Mouse (Mus musculus) adrenal gland (tissue): ENCODE measurements at regions not wholly inside any gene's neighbourhood (a gene's known extent, or its start where the extent isn't known, plus 50 kb on each side); places are given as distances from the start of the nearest gene placed in this dataset.

Experiments used
- intact Hi-C: fragments of 180-260 bp; cut with DNase I; formaldehyde crosslinking; loops from one replicate; pipeline ENCODE4 v1.15.1; 2025

DNA sequence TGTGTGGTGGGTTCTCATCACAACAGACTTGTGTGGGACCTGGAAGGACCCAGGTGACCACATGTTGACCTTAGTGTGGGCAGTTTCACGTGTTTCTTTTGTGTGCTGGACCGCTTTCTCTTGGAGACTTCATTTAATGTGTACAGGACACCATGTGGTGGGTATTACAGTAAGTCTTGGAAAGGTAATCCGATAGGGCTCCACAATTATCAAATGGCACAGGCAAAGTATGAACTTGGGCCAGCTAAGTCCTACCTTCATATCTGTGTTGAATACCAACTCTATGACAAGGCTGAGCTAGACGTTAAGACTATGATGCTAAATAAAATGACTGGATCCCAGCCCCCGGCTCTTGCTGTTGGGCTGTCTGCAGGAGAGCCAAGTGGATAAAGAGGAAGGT is 173.5 kb downstream of the 1500009L16Rik start:
- intact Hi-C loops = no loop called here

DNA sequence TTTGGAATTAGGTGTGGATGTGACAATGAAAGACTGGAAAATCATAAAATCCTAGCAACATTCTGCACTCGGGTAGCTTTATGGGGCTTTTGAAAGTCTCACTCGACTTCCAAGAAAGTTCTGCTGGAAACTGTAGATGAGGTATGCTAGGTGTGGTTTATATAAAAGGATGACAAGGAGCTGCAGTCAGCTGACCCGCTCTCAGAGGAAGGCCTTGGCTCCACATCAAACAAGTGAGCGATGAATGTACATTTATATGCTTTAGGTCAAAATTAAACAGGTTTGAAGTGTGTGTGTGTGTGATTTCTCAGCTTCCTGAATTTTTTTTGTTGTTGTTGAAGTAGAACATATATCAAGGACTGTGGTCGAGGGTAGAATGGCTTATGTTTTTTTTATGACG is 174.9 kb downstream of the 1500009L16Rik start:
- intact Hi-C loops = no loop called here

DNA sequence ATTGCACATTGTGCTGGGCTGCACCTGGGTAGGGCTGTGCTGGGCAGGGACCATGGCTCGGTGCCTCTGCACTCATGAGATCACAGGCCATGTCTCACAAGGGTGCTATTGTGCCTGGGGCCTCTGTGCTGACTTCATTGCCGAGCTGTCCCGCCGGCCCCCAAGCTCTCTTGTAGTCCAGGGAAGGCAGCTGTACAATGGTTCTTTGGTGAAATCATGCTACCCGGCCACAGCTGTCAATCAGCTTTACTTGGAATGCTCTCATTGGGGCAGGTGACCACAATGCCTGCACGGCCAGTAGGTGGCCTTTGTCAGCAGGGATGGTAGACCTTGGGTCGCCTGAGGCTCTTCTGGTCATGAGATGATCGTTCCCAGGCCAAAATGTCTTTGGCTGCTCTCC is 184.1 kb downstream of the 1500009L16Rik start:
- intact Hi-C loops = no loop called here

DNA sequence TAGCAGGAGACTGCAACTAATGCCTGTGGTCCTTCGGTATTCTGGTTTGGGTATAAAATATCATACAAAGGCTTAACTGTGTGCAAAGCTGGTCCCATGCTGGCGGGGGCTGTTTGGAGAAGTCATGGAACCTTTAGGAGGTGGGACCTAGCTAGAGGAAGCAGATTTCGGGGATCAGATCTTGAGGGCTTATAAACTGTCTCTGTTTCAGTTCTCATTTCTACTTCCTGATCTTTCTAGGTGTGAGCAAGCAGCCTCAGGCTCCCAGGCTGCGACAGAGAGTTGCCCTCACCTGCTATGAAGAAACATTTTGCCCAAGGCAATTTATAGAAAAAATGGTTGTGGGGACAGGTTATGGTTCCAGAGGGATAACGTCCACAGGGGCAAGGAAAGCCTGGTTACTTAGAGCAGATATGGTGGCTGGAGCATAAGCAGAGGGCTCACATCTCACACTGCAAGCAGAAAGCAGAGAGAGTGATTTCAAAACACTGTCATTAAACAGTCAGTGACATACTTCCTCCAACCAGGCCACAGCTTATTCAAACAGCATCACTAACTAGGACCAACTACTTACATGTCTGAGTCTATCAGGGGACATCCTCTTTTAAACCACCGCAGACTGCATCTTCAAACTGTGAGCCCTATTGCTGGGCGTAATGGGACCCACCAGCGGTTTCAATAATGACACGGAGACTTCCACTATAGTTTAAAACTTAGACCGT is 188.1 kb downstream of the 1500009L16Rik start:
- intact Hi-C loops = no loop called here

DNA sequence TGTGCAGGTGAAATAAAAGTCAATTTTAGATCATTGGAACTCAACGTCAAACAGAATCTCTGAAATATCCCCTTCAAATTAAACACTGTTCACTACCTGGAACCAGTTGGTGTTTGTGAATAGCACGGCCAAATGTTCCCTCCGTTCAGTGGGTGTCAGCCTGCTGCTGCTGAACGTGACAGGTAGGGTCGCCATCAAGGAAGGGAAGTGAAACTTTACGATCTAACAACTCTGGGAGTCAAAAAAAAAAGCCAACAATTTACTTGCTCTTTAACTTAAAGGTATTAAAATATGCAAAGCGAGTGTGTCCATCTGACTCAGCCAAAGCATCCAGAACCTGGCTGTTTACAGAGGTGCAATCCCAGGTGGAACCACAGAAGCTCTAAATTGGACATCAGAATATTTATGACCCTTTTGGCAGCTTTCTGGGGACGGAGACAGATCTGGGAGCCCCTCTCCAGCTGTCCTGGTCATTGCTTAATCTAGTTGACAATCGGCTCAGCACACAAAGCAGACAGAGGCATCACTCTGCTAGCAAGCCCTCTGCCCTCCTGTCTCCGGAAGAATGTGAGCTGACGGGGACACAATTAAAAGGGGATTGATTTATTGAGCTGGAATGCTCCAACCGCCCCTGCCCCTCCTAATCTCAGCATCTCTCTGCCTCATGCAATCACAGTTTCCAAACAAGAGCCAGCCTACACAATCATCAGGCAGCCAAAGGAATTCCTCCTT is 191.9 kb downstream of the 1500009L16Rik start:
- intact Hi-C loops = no loop called here

DNA sequence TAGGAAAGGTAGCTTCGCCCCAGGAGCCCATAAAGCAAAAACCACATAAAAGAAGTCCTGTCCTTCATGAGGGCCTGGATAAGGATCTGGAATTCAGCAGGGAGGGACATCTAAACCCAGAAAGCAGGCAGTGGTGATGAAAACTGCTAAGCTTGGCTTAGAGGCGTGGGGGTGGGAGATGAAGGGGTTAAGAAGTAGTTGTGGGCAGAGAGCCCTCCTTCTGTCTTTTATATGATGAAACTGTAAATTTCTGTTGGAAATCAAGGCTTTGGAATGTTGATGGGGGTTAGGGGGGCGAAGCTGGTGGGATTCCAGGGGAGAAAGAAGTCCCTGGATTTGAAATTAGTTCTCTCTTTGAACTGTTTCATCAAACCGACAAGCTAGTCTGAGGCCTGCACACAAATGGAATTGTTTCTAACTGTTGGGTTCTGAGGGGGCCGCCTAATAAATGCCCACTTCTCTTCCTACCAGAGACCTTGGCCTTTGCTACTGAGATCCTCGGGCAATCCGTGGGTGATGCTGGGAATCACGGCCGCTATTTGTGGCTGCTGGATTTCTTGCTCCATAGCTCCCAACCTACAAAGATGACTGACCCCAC is 192.6 kb downstream of the 1500009L16Rik start:
- intact Hi-C loops = no loop called here

DNA sequence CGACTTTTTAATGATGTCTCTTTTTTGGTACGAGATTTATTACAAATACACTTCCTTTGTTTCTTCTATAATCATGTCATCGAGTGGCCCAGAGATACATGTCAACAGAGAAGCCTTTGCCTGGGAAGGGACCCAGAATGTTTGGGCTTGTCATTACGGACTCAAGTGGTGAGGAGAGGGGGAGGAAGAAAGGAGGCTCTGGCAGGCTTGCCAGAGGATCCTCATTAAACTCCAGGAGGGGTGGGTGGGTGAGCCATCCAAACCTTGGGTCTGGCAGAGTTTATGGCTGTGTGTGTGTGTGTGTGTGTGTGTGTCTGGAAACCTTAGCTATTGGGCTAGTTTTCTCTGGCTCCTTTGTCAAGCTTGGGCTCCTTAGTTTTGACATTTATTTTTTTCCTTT is 204.3 kb downstream of the 1500009L16Rik start:
- intact Hi-C loops = no loop called here

DNA sequence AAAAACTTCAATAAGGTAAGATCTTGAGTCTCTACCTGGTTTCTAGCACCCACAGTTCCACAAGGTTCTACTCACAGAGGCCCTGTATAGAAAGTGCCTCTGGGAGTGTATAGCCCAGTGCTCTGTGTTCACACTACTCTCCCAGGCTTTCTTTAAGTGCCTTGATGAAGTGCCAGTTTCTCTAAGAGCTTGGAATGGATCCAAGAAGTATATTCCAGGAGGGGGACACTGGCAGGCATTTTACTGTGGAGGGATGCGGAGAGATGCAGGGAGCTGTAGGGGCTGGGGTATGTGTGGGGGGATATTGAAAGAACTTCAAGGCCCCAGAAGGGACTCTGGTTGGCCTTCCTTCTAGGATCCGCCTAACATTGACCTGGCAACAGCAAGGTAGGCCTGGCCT is 204.9 kb downstream of the 1500009L16Rik start:
- intact Hi-C loops = no loop called here

DNA sequence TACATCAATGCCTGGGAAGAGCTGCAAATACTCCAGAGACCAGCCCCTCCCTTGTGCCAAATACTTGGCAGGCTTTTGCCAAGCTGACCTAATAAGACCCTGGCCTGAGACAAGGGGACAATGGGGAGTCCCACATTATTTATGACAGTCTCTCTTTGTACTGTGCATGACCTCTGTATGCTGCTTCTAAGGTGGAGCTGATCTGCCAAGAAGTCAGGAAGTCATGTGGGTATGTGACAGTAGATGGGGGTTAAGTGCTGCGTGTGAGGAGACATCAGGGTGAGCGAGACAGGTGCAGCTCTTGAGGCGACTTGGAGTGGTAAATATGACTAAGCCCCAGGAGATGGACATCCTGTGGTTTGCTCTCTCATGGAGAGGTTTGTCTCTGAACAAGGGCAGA is 209.1 kb downstream of the 1500009L16Rik start:
- intact Hi-C loops = loop anchor here (10.0 kb wide), 1 partner anchor 513 kb away; the partner anchor contains the start of gene Nuak1

DNA sequence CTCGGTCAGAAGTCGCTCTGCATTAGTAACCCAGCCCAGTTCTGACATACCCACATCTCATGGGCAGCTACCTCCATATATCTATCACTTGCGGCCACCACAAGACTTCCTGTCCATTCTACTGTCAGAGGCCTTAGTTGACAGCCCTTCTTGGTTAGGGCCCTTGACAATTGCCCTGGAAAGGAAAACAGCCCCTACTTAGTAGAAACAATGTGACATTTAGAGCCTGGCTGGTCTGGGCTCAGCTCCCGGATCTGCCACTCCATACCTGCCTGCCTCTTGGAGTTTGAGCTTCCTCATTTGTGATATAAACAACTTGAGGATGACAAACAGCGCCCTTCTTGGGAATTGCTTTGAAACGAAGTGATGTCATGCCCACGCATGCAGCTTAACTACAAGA is 210.5 kb downstream of the 1500009L16Rik start:
- intact Hi-C loops = loop anchor here (10.0 kb wide), 1 partner anchor 512 kb away; the partner anchor contains the start of gene Nuak1

DNA sequence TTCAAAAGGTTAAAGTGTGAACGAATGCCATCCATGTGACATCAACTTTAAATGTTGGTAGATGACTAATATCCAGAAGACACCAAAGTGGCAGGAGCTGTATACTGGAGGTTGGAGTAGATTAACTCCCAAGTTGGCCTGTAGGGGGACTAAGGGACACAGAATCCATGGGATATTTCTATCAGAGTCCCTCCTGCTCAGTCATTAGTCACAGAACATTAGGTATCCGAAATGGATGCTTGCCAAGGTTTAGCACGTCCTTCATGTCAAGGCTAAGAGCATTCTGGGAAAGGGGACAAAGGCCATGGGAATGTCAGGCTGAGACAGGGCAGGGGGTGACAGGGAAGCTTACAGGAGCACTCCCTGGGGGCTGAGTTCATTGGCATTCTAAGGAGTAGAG is 211.8 kb downstream of the 1500009L16Rik start:
- intact Hi-C loops = loop anchor here (10.0 kb wide), 1 partner anchor 510 kb away; the partner anchor contains the start of gene Nuak1

DNA sequence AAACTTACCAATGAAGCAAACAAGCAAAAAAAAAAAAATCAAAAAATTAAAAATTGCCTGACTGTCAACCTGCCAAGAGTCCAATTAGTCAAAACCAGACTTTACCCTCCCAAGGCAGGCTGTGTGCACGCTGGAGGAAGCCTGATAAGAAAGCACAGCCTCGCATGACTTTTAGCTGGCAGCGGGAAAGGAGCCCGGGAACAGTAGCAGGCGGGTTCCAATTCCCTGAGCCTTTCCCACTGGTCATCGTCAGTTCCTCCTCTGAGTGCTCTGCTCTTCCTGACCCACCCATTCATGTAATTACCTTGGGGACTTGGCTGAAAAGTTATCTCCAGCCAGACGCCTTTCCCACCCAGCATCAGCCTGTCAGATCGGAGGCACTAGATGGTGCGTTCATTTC is 214.5 kb downstream of the 1500009L16Rik start:
- intact Hi-C loops = loop anchor here (10.0 kb wide), 1 partner anchor 508 kb away; the partner anchor contains the start of gene Nuak1

DNA sequence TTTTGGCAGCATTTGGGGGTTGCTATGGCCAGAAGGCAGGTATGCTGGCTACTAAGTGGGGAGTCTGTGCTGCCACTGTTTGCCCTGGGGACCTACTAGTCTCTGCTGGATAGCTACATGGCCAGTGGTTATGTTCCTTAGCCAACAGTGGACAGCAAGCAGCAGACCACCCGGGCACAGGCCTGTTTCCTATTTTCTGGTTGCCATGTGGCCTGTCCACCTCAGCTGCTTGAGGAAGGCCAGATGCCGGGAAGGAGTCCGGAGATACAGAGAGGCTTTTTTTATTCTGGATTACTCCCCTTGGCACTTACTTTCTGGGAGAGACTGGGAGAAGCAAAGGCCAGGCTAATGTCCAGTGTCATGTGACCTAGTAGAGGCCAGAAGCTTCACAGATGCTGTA is 219.4 kb downstream of the 1500009L16Rik start:
- intact Hi-C loops = no loop called here

DNA sequence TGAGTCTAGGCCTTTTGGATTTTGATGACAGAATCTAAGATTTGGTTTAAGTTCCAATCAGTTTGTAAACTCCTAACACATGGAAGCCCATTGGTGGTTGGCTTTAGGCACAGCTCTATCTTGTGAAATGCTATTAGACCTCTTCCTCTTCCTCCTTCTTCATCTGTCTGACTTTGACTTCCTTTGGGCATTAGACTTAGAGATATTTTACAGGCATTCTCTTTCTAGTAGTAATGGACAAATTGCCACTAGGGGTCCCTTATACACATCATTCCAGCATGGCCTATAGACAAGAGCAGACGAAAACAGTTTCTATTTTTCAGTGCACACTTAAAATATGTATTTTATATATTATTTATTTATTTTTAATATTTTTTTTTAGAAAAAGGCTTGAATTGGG is 221.5 kb downstream of the 1500009L16Rik start:
- intact Hi-C loops = no loop called here

DNA sequence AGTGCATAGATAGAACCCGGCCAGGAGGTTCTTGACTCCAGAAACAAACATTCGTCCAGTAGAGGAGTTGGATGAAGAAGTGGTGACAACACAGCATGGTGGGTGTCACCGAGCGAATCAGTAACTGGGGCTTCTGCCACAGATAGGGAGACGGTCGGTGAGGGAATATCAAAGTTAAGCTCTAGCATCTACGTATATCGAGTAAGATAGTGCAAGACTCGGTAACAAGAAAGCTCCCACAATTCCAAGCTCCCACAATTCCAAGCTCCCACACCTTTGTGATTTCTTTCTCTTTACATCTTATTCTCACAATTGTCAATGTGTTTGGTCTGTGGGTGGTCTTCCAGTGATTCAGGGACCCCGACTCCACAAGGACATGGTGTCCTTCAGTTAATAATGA is 222.2 kb downstream of the 1500009L16Rik start:
- intact Hi-C loops = no loop called here

DNA sequence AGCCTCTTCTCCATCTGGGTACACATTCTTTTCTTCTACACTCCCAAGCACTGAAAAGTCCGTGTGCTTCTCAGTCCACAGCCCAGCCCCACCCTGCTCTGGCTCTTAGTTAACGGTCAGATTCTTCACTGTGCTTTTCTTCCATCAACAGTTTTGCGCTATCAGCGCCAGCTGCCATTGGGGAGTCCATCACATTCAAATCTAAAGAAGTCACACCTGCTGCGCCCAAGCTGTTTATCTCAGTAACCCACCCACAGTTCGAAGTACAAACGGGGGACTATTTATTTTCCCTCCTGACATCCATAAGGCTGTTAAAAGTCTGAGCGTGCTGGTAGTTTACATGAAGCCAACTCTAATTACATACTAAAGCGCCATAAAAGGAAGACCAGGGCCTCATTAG is 222.8 kb downstream of the 1500009L16Rik start:
- intact Hi-C loops = no loop called here

DNA sequence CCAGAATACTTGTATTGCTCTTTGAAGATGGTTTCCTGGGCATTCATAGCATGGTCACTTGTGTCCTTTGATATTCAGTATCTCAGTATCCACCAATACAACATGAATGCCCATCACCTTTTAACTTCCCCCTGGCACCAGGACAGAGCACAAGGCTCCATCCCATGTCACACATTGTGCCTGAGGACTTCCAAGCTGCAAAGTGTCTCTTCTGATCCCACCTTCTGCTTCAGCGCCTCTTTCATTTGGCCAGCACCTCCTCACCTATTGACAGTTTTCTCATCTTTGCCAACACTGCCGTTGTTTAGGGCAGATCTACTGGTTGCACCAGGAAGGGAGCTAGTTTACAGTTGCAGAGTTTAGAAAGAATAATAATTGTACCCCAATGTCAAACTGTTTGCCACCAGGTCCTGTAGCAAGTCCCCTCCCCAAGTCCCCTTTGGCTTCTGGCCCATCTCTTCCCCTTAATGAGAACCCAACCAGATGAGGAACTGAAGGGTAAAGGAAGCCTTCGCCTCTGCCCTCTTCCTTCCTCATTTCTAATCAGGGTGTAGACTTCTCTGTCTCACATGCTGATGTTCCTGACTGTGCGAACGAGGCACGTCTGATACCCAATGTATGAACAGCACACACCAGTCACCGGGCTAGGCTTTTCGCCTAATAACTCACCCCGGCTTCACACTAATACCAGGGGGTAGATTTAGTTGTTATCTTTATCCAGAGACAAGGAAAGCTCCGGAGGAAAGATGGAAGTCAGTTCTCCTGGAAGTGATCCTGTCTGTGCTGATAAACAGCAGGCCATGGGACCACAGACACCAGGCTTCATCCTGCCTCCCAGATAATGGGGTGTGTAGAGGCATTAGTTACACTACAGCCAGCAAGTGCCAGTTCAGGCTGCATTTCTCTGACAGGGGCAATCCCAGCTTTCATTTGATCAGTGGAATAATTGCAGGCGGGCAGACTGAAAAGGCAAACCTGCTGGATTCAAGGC is 223.8 kb downstream of the 1500009L16Rik start:
- intact Hi-C loops = no loop called here

DNA sequence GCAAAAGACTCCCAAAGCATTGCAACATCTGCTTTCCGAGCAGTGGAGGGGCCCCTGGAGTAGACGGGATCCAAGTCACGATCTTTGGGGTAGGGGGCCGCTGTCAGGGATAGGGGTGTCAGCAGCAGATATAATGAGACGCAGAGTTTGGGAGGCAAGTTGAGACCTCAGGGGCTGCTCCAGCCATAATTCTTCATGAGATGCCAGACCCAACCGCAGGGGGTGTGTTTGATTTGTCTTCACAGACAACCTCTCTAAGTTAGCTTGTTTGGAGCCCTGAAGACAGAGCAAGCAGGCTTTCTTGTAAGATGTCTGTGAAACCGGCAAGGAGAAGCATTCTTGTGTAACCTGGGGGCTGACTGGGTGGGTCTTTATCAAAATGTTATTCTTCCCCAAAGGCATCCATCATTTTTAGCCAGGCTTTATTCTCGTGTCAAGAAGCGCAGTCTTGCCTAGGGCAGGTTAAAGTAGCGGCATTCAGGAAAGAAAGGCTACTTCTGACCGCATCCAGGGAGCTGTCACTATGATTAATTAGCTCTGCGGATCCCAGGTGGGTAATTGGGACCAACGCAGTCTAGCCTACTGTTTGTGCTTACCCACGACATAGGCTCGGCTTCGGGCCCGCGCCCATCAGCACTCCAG is 234.6 kb downstream of the 1500009L16Rik start:
- intact Hi-C loops = no loop called here

DNA sequence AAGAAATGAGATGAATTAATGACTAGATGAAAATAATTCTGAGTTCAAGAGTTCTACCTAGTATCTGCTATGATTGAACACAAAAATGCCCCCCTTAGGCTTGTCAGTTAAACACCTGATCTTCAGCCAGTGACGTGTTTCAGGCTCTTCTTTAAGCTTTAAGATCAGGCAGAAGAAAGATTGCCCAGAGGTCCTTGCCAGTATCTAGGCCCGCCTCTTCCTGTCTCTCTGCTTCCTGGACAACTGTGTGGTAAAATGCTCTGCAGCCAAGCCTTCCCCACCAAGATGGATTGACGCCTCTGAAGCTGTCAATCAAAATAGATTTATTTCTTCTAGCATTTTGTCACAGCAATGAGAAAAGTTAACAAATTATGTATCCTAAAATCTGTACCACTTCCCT is 235.7 kb downstream of the 1500009L16Rik start:
- intact Hi-C loops = no loop called here

DNA sequence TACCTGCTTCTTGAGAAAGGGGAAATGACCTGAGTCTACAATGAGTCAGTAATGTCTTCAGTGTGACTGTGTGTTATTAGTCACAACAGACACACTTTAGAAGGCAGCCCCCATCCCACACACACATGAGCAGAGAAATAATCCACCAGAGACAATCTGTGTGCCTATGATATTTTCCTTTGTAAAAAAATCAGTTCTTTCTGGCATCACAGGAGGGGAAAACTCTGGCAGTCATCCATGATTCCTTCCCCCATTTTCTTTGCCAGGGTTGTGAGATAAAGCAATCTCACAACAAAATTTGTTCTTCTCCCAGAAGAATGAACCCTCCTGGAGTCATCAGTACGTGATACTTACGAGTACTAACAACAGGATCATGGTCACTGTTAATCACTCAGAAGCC is 236.2 kb downstream of the 1500009L16Rik start:
- intact Hi-C loops = no loop called here
